Mouse (Mus musculus): ENCODE results near the gene Bcas1. TPM values are rescaled to one million over a fixed set of nuclear protein-coding genes. Genes with fewer than 3 reads are reported as not detected.
A peak's percentile ranks its signal among the peaks of the same experiment; 100 is the strongest.

Bcas1 gene
- polyA plus RNA-seq, 1 experiment from 2014 or later, result 8.4 TPM

GRCm38 (mm10) chr2:170318713-170319532, 108.7 kb downstream of the Bcas1 start:
- Histone ChIP-seq H3K4me2 (ENCODE audit: low read depth, low read length) (peak overlapping the region; percentile 66), H3K4me3 (ENCODE audit: low read depth, low read length) (peak overlapping the region; percentile 46), H3K4me1 (ENCODE audit: control insufficient read depth, low read depth, low read length) (peaks cover 18% of the 10 kb centered on the region), H3K9me3 (replicated peaks; ENCODE audit: control insufficient read depth, low read length) (no peaks in the 10 kb centered on the region), H3K9ac (ENCODE audit: low read depth, low read length) (0 out of 2 replicates have a peak overlapping the region, but pooled peaks have one; percentile 10), H3K27ac (ENCODE audit: low read length) (peak overlapping the region; percentile 46), H3K36me3 (ENCODE audit: control insufficient read depth, insufficient read depth) (no peaks in the 10 kb centered on the region), H3K27me3 (ENCODE audit: control insufficient read depth, insufficient read depth, low read depth, low read length) (peaks cover 5% of the 10 kb centered on the region)
- 9% methylated on average over 25 of the region's 25 CpGs for WGBS (ENCODE audit: insufficient replicate concordance)
- peak; percentile 87 for ATAC-seq (ENCODE audit: low read depth)

DNA sequence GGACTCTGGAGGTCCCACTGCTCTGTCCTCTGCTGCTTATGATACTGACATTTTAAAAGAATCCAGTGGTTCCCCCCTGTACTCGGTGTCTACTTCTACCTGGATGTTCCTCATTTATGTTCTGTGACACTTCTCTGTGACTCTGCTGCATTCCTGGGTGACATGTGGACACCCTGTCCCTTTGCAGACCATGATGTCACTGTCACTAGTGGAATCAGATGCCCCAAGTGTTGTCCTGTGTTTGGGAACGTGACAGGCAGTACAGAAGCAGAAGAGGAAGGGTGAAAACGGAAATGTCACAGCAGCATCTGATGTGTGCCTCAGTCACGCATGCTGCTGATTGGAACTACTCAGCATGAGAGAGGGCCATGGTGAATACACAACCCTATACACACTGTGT, 110.9 kb downstream of the Bcas1 start:
- WGBS (ENCODE audit: insufficient replicate concordance), result 52% methylated on average over 4 of the region's 4 CpGs
- Histone ChIP-seq H3K4me2 (ENCODE audit: low read depth, low read length) (no peak overlapping the region), H3K36me3 (ENCODE audit: control insufficient read depth, insufficient read depth) (no peaks in the 10 kb centered on the region), H3K27me3 (ENCODE audit: control insufficient read depth, insufficient read depth, low read depth, low read length) (no peaks in the 10 kb centered on the region), H3K4me3 (ENCODE audit: low read depth, low read length) (no peak overlapping the region), H3K9ac (ENCODE audit: low read depth, low read length) (no peak overlapping the region), H3K27ac (ENCODE audit: low read length) (no peak overlapping the region), H3K4me1 (ENCODE audit: control insufficient read depth, low read depth, low read length) (peaks cover 13% of the 10 kb centered on the region), H3K9me3 (replicated peaks; ENCODE audit: control insufficient read depth, low read length) (no peaks in the 10 kb centered on the region)
- ATAC-seq (ENCODE audit: low read depth), result no peak

GRCm38 (mm10) chr2:170316344-170316743, 111.3 kb downstream of the Bcas1 start:
- H3K4me2 ChIP-seq (ENCODE audit: low read depth, low read length), result no peak overlapping the region
- H3K9me3 ChIP-seq (replicated peaks; ENCODE audit: control insufficient read depth, low read length), result no peaks in the 10 kb centered on the region
- peaks cover 11% of the 10 kb centered on the region for H3K4me1 ChIP-seq (ENCODE audit: control insufficient read depth, low read depth, low read length)
- H3K9ac ChIP-seq (ENCODE audit: low read depth, low read length), result no peak overlapping the region
- H3K36me3 ChIP-seq (ENCODE audit: control insufficient read depth, insufficient read depth), result no peaks in the 10 kb centered on the region
- no peak for ATAC-seq (ENCODE audit: low read depth)
- H3K4me3 ChIP-seq (ENCODE audit: low read depth, low read length), result no peak overlapping the region
- 63% methylated on average over 8 of the region's 8 CpGs for WGBS (ENCODE audit: insufficient replicate concordance)
- no peaks in the 10 kb centered on the region for H3K27me3 ChIP-seq (ENCODE audit: control insufficient read depth, insufficient read depth, low read depth, low read length)
- H3K27ac ChIP-seq (ENCODE audit: low read length), result no peak overlapping the region

DNA sequence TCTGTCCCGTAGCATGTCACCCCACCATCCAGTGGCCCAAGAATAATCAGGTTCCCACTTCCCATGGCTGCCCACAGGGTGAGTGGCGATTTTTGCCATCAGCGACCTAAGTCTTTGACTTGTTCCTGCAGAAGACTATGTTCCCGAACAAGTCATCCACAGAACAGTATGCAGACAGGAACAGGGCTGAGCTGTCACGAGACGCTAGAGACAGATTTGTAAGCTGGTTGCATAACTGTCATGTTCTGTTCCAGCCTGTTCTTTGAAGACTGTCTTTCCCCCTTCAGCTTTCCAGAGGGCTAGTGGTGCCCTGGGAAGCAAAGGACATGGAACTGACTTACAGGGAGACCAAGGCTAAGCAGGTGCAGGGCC, 116.7 kb downstream of the Bcas1 start:
- Histone ChIP-seq H3K4me1 (ENCODE audit: control insufficient read depth, low read depth, low read length) (no peaks in the 10 kb centered on the region; the same call in 1 of the 2 replicates), H3K4me2 (ENCODE audit: low read depth, low read length) (no peak overlapping the region), H3K27me3 (ENCODE audit: control insufficient read depth, insufficient read depth, low read depth, low read length) (no peaks in the 10 kb centered on the region), H3K9me3 (replicated peaks; ENCODE audit: control insufficient read depth, low read length) (no peaks in the 10 kb centered on the region), H3K27ac (ENCODE audit: low read length) (no peak overlapping the region), H3K9ac (ENCODE audit: low read depth, low read length) (no peak overlapping the region), H3K36me3 (ENCODE audit: control insufficient read depth, insufficient read depth) (no peaks in the 10 kb centered on the region), H3K4me3 (ENCODE audit: low read depth, low read length) (no peak overlapping the region)
- WGBS (ENCODE audit: insufficient replicate concordance), result 53% methylated on average over 6 of the region's 6 CpGs
- ATAC-seq (ENCODE audit: low read depth), result no peak

DNA sequence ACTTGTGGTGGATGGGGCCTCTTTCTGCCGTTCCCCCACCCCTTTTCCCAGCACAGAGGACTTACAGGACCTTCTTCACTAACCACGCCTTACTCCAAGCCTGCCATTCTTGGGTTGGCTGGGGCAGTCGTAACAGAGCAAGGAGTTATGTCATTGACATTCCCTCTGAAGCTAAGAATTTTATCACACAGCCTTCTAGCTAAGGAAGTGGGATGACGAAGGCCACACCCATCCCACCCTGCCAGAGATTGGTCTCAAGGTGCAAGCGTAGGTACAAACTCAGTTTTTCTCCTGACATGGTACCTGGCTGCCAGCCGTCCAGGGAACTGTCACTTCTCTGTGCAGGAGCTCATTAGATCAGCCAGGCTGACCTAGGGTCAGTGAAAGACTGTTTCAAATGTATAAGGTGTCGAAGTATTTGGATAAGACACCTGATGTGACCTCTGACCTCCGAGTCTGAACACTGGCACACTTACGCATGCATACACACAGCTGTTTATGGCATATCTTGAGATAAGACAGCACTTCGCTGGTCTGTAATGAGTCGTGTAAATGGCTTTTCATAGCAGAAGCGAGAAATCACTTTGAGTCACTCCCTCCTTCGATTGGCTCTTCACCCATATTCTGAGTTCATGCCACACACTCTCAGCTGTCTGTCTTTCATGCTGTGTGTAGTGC, 117.2 kb downstream of the Bcas1 start:
- no peak for ATAC-seq (ENCODE audit: low read depth)

DNA sequence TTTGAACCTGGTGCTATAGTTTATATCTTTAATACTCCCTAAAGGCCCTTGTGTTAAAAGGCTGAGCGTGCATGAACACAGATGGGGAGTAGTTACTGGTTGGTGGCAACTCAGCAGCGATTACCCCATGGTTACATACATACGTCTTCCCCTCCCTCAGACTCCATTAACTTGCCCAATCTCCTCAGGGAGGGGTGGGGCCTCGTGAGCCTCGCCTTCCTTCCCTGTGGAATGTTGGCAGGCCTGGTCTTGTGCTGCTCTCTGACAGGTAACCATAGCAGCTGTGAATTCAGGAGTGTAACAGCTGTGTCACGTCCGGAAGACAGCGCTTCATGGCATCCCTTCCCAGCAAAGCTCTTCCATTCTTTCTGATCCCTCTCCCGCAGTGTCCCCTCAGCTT, 118.7 kb downstream of the Bcas1 start:
- Histone ChIP-seq H3K27ac (ENCODE audit: low read length) (no peak overlapping the region), H3K36me3 (ENCODE audit: control insufficient read depth, insufficient read depth) (no peaks in the 10 kb centered on the region), H3K9me3 (replicated peaks; ENCODE audit: control insufficient read depth, low read length) (no peaks in the 10 kb centered on the region), H3K4me2 (ENCODE audit: low read depth, low read length) (no peak overlapping the region), H3K4me3 (ENCODE audit: low read depth, low read length) (no peak overlapping the region), H3K27me3 (ENCODE audit: control insufficient read depth, insufficient read depth, low read depth, low read length) (no peaks in the 10 kb centered on the region), H3K9ac (ENCODE audit: low read depth, low read length) (no peak overlapping the region), H3K4me1 (ENCODE audit: control insufficient read depth, low read depth, low read length) (no peaks in the 10 kb centered on the region; the same call in 1 of the 2 replicates)
- WGBS (ENCODE audit: insufficient replicate concordance), result 50% methylated on average over 9 of the region's 9 CpGs
- ATAC-seq (ENCODE audit: low read depth), result no peak

More for the DNA sequence above, 117.2 kb downstream of the Bcas1 start:
- WGBS (ENCODE audit: insufficient replicate concordance), result 53% methylated on average over 13 of the region's 13 CpGs
- no peaks in the 10 kb centered on the region for H3K27me3 ChIP-seq (ENCODE audit: control insufficient read depth, insufficient read depth, low read depth, low read length)
- no peak overlapping the region for H3K27ac ChIP-seq (ENCODE audit: low read length)
- no peak overlapping the region for H3K4me2 ChIP-seq (ENCODE audit: low read depth, low read length)
- H3K4me1 ChIP-seq (ENCODE audit: control insufficient read depth, low read depth, low read length), result no peaks in the 10 kb centered on the region; the same call in 1 of the 2 replicates
- H3K9ac ChIP-seq (ENCODE audit: low read depth, low read length), result no peak overlapping the region
- H3K36me3 ChIP-seq (ENCODE audit: control insufficient read depth, insufficient read depth), result no peaks in the 10 kb centered on the region
- H3K9me3 ChIP-seq (replicated peaks; ENCODE audit: control insufficient read depth, low read length), result no peaks in the 10 kb centered on the region
- H3K4me3 ChIP-seq (ENCODE audit: low read depth, low read length), result no peak overlapping the region

GRCm38 (mm10) chr2:170308033-170308820, 119.4 kb downstream of the Bcas1 start:
- ATAC-seq (ENCODE audit: low read depth), result no peak
- Histone ChIP-seq H3K9ac (ENCODE audit: low read depth, low read length) (no peak overlapping the region), H3K4me1 (ENCODE audit: control insufficient read depth, low read depth, low read length) (no peaks in the 10 kb centered on the region; the same call in 1 of the 2 replicates), H3K27me3 (ENCODE audit: control insufficient read depth, insufficient read depth, low read depth, low read length) (no peaks in the 10 kb centered on the region), H3K4me3 (ENCODE audit: low read depth, low read length) (no peak overlapping the region), H3K9me3 (replicated peaks; ENCODE audit: control insufficient read depth, low read length) (no peaks in the 10 kb centered on the region), H3K36me3 (ENCODE audit: control insufficient read depth, insufficient read depth) (no peaks in the 10 kb centered on the region), H3K4me2 (ENCODE audit: low read depth, low read length) (no peak overlapping the region), H3K27ac (ENCODE audit: low read length) (no peak overlapping the region)
- WGBS (ENCODE audit: insufficient replicate concordance), result 56% methylated on average over 10 of the region's 10 CpGs

- no peaks in the 10 kb centered on the region for H3K27me3 ChIP-seq (ENCODE audit: control insufficient read depth, insufficient read depth, low read depth, low read length)
- no peaks in the 10 kb centered on the region for H3K9me3 ChIP-seq (replicated peaks; ENCODE audit: control insufficient read depth, low read length)
- no peak overlapping the region for H3K4me2 ChIP-seq (ENCODE audit: low read depth, low read length)
- ATAC-seq (ENCODE audit: low read depth), result no peak
- H3K4me1 ChIP-seq (ENCODE audit: control insufficient read depth, low read depth, low read length), result no peaks in the 10 kb centered on the region; the same call in 1 of the 2 replicates
- H3K9ac ChIP-seq (ENCODE audit: low read depth, low read length), result no peak overlapping the region
- 39% methylated on average over 7 of the region's 7 CpGs for WGBS (ENCODE audit: insufficient replicate concordance)
- no peak overlapping the region for H3K27ac ChIP-seq (ENCODE audit: low read length)
- H3K4me3 ChIP-seq (ENCODE audit: low read depth, low read length), result no peak overlapping the region
- H3K36me3 ChIP-seq (ENCODE audit: control insufficient read depth, insufficient read depth), result no peaks in the 10 kb centered on the region
These were observed 120.0 kb downstream of the Bcas1 start for GRCm38 (mm10) chr2:170307589-170308021.

Data from liver, embryonic 16.5 days (tissue).